Mouse (Mus musculus): ENCODE measurements around the gene C2cd5.

The C2cd5 gene

DNA sequence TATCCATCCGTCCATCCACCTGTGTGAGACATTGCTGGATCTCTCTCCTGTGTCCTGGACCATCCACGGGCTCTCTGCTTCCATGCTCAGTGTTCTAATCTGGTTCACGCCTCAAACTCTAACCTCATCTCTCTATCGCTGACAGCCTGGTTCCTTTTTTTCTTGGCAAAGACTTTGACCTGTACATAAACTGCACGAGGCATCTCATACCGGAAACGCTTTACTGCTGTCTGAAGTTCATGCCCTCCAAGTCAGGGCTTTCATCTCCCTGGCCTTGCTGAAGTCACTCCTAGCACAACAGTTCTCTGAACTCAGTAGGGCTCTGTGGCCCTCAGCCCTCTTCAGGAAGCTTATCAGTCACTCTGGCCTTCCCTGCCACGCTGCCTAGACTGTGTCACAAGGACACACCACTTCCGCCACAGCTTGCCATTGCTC is 15.1 kb upstream of the C2cd5 start:
- DNase-seq: peak; percentile 68 to 75

DNA sequence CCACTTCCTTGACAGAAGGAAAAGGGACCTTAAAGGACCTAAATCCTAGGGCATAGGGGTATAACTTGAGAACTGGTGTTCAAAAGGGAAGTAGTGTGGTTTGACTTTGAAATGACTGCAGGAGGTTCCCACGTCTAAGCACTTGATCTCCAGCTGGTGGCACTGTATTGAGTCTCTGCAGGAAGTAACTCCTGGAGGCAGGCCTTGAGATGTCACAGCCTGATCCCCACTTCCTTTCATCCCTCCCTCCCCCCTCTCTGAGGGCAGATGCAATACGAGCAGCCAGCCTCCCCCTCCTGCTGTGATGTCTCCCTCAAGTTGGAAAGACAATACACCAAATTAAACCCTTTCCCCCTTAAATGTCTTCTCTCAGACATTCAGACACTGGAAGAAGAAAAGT is 14.6 kb upstream of the C2cd5 start:
- peak; percentile 72 to 85 for DNase-seq

DNA sequence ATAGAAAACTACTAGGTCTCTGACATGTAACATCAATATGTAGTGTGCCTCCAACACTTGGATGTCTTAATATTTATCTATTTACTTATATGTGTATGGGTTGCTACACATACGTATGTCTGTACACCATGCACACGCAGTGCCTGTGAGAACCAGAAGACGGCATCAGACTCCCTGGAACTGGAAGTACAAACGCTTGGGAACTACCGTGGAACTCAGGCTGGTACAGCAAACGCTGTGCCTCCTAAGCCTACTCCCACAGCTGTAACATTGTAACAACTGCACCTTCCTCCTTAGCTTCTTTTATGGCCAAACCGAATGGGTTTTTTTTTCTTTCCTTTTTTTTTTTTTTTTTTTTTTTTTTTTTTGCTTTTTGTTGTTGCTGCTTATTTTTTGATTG is 10.4 kb upstream of the C2cd5 start:
- no peak for DNase-seq

DNA sequence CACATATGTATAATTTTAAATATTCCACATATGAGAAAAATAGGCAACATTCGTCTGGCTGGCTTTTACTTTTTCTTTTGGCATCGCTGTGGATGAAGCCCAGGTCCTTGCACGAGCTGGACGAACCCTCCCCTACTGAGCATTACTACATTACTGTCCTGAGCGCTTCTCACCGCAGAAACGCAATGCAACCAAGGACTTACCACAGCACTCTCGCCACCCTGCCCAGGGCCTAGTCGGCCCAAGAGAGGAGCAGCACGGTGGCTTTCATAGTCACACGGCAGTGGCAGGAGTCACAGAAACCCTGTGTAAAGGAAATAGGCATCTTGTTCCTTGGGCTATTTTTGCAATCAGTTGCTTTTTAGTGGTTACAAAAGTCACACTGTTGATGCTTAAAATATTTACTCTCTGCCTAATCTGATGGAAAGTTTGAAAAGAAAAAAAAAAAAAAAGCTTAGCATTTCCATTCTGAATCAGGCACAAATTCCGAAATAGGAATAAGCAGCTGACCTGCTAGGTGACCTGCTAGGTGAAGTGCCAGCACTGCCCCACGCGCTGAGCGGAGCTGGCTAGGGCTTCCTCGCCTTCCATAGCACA is 9.8 kb upstream of the C2cd5 start:
- DNase-seq: no peak

- DNase-seq: no peak
These were observed 8.1 kb upstream of the C2cd5 start for GRCm38 (mm10) chr6:143108031-143108430.

- no peak for DNase-seq
These were observed 7.7 kb upstream of the C2cd5 start for GRCm38 (mm10) chr6:143107611-143108010.

- DNase-seq: no peak
These were observed 5.8 kb upstream of the C2cd5 start for GRCm38 (mm10) chr6:143105766-143106165.

DNA sequence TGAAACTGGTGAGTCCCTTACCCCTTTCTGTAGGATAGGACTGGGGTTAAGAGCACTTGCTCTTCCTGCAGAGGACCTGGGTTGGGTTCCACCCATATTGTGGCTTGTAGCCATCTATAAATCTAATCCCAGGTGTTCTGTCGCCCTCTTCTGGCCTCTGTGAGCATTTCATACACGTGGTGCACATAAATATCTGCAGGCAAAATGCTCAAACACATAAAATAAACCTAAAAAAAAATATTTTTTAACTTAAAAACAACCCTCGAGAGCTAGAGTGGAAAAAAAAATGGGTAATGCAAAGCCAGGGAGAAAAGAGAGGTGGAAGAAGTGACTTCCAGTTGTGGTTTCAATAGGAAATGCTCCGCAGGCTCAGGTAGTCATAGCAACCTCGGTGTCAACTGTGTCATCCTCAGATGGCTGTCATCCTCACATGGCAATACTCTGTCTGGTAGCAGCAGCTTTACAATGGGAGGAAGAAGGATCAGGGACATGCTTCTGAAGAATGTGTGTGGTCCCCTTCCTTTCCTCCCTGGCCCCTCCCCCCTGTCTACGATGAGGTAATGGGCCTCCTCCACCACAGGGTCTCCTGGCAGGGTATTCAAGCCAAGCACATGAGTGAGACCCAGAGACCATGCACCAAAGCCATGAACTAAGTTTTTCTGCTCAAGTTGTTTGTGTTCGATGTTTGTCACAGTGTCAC is 4.2 kb upstream of the C2cd5 start:
- no peak for DNase-seq

DNA sequence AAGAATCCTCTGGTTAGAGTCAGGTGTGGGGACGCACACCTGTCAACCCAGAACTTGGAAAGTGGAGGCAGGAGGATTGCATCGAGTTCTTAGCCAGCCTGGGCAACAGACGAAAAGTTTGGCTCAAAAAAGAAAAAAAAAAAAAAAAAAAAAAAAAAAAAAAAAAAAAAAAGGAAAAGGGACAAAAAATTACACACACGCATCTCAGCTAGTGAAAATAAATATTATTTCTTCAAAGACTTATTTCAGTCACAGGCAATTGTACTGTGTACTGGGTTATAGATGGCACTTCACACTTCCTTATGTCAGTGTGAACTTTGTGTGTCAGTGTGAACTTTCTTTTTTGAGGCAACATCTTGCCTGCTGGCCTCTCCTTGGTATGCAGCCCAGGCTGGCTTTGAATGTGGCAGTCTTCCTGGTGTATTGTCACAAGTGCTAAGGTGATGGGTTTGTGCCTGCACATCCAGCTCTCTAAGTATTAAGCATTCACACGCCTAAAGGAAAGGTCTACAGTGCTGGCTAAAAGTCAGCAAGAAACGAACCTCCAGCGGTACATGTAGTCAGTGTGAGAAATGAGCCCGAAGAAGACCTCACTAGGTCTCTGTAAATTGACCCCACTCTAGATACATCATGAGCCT is 656 bp upstream of the C2cd5 start:
- DNase-seq: no peak

- peak in 1 of 2 experiments; percentile 65 for DNase-seq
These were observed 660 bp downstream of the C2cd5 start for GRCm38 (mm10) chr6:143099281-143099680.

DNA sequence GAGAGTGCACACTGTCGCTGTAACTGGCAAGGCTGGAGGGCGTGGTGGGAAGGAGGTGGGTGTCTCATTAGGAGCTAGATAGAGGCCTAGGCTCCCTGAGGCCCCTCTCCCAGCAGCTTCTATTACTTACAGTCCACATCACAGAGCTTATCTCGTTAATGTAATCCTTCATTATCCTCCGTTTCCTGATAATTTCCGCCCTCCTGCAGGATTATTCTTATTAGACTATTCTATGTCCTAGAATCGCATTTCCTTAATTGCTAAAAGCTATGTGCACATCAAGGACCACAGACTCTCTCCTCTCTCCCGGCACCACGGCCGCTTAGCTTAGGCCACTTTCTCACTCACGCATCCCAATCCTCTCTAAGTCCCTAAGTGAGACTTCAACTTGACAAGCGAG is 4.8 kb downstream of the C2cd5 start:
- no peak for DNase-seq

DNA sequence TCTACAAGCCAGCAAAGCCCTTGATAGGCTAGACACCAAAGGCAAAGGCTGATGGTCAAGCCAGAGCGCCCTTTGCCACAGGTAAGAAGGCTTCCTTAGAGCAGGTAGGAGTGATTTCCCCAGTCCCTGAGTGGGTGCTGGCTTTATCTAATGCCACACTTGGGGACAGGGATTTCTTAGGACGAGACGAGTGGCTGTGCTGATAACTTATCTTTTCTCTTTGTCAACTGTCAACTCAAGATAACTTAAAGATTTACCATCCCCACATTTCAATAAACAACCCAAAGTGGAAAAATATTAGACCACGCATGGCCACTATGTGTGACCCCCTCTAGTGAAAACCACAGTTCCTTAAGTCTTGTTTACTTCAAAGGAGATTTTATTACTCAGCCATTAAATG is 7.1 kb downstream of the C2cd5 start:
- DNase-seq: no peak

GRCm38 (mm10) chr6:143091076-143091475 is 8.9 kb downstream of the C2cd5 start:
- DNase-seq: no peak

- DNase-seq: no peak
These were observed 12.6 kb downstream of the C2cd5 start for GRCm38 (mm10) chr6:143087332-143087731.

GRCm38 (mm10) chr6:143085898-143086297 is 14.0 kb downstream of the C2cd5 start:
- no peak for DNase-seq

GRCm38 (mm10) chr6:143084314-143085025 is 15.5 kb downstream of the C2cd5 start:
- no peak for DNase-seq

GRCm38 (mm10) chr6:143081479-143082106 is 18.3 kb downstream of the C2cd5 start:
- DNase-seq: no peak

DNA sequence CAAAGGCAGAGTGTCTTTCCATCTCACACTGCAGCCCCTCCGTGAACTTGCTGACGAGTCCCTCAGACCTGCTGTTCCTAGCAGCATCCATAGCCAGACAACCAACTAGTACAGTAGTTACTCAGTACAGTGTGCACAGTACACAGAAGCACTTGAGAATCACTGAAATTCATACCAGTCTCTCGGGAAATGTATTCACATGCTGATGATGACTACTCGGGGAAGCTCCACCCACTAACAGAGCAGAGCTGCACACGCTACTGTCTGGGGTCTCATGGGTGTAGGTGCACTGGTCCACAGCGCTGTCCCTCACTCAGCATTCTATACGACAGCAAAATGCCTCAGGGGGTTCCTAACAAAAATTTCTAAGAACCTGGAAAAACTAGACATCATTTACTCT is 19.2 kb downstream of the C2cd5 start:
- no peak for DNase-seq

DNA sequence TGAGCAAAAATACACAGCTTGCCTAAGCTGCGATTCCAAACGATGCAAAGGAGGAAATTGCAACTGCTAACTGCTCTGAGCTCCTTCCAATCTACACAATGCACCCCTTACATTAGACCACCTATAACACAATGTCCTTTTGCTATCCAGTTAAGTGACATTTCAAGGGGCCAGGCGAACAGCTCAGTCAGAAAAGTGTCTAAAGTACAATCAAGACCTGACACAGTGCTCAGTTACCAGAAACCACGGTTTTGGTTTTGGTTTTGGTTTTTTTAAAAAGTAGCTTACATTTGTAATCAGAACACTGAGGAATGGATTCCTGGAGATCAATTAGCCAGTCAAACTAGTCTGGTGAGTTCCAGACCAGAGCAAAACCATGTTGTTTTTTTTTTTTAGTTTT is 20.8 kb downstream of the C2cd5 start:
- no peak for DNase-seq

DNA sequence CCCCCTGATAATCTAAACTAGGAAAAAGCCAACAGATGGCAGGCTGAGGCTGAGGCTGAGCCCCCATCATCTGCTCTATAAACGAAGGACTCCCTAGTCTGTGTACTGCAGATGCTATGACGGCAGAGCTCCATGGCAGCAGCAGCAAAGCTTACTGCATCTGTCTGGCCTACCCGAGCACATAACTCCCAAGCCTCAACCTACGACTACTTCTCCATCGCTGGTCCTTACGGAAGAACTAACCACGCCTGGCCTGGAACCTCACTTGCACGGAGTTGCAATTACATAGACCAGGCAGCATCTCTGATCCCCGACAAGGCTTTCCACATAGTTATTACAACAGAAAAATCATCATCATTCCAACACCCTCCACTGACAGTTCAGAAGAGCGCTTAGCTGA is 23.5 kb downstream of the C2cd5 start:
- DNase-seq: no peak

GRCm38 (mm10) chr6:143073914-143074313 is 26.0 kb downstream of the C2cd5 start:
- no peak for DNase-seq

DNA sequence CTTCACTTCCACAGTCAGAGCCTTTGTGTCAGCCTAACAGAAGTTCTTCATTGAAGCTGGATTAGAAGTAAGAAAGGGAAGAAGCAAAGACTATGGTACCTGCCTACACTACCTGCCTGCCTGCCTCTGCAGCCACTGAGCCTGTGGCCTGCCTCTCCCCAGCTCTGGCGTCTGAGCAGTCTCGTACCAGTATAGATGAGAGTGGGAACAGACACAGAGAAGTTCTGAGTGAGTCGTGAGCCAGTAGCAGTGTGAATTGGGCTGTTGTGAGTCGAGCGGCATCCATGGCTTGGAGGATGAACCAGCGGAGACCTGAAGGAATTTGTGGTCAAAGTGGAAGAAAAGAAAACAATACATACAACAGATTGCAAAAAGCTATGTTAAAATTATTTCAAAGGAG is 26.5 kb downstream of the C2cd5 start:
- DNase-seq: no peak

DNA sequence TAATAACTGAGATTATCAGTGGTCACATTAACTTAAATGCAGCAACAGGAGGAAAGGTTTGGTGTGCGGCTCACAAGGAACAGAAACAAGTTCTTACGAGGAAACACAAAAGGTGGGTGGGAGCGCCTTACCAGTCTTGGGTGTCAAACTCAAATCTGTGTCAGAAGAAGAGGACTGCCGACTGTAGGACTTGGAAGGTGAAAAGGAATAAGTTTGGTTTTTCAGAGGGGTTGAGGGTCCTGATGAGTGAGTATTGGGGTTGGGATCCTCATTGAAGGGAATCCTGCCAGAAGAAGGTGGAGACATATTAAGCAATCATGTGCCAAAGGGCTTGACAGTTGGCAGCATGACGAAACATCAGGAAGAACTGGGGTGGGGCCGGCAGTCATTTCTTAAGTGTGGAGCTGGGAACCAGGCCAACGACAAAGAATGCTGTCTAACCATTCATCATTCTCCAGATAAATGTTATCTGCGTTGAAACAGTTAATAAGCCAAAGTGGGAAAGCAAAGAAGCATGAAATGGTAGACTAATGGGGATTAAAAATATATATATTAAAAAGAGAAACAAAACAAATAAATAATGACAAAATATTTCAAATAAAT is 27.4 kb downstream of the C2cd5 start:
- DNase-seq: no peak
